Mouse (Mus musculus): ENCODE data around the gene Wdr54.

Wdr54 gene

DNA sequence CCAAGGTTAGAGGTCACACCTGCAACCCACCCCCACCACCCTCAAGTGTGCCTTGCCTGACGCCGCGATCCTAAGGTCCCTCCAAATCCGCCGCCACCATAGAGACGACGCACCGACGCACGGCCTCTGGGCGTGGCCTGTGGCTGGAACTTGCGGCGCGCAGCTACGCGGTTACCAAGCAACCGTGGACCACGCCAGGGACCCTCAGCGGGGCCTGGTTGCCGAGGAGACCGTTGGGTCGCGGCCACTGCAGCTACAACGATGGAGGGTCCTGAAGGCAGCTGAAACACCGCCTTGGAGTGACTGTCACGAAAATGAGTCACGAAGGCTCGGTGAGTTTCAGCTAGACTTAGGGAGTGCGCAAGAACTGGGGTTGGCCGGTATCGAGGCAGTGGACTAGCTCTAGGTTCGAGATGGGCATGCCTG is at the start of gene Wdr54, which contains the start of gene 1700003E16Rik:
Gene Wdr54, minus strand, starts transcription at position 139 of the 426 bp plus-strand sequence.
Gene 1700003E16Rik, plus strand, starts transcription at position 146 of the 426 bp plus-strand sequence.
- peak; percentile 41 for DNase-seq

DNA sequence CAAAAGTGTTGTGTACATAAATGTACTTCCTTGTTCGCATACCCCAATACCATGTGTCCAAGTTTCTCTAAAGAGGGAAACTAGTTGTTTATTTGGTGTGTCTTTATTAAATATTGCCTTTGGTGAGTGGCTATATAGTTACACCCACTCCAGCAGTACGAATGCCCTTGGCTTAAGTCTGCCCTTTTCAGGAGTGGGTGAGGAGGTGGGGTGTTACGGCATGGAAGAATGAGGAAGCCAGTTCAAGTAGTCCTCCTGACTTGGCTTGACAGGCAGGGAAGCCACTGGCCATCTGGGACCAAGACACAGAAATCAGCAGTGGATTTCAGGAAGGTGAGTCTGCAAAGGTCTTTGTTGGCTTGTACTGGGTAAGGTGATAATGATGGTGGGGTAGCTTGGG is 49.7 kb upstream of the Wdr54 start:
- DNase-seq: no peak

DNA sequence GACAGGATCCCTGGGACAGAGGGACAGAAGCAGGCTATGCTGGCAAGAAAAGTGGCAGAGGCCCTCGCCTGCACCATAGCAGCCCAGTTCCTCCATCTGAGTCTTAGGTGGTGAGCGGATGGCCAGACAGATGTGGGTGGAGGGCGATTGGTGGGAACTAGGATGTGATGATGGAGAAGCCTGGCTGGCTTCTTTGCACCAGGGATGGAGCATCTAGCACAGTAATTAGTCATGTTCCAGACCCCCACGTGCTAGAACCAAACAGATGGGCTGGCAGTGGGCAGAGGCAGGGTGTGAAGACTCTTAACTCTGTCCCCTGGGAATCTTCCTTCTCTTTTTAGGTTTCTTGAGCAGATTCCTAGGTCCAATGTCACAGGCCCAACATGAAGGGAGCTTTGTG is 47.1 kb upstream of the Wdr54 start:
- DNase-seq: no peak

DNA sequence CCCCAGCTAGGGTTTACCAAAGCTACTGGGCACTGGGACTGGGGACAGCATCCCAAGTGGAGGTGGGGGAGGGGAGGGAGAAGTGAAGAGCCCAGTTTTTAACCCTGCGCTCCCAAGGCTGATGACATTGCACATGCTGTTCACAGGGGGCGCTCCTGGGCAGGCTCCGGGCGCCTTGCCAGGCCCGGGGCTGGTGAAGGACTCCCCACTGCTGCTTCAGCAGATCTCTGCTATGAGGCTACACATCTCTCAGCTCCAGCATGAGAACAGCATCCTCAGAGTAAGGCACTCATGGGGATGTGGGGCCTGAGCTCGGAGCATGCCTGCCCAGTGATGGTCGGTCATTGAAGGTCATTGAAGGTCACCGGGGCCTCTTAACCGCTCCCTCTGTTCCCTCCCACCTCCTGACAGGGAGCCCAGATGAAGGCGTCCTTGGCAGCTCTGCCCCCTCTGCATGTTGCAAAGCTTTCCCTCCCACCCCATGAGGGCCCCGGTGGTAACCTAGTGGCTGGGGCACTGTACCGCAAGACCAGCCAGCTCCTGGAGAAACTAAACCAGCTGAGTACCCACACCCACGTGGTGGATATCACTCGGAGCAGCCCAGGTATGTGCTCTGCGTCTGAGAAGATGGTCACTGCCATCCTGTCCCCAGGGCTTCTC is 41.3 kb upstream of the Wdr54 start:
- DNase-seq: peak; percentile 25

- DNase-seq: no peak
These were observed 37.4 kb upstream of the Wdr54 start for GRCm38 (mm10) chr6:83193571-83193970.

DNA sequence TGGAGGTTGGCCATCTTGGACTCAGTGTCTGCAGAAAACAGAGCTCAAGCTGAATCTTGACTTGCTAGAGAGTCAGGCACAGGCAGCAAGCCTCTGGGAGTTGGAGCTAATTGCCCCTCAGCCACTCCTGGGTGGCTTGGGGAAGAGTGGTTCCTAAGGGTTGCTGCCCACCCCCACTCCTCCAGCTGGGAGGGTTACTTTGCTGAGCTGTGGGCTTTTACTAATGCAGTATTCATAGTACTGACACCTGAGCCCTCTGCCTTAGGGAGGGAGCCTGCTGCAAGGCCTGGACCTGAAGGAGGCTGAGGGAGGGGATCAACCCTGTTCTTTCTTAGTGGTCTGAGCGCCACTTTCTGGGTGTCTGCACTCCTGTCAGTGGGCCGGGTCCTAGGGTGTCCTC is 30.7 kb upstream of the Wdr54 start:
- DNase-seq: no peak

DNA sequence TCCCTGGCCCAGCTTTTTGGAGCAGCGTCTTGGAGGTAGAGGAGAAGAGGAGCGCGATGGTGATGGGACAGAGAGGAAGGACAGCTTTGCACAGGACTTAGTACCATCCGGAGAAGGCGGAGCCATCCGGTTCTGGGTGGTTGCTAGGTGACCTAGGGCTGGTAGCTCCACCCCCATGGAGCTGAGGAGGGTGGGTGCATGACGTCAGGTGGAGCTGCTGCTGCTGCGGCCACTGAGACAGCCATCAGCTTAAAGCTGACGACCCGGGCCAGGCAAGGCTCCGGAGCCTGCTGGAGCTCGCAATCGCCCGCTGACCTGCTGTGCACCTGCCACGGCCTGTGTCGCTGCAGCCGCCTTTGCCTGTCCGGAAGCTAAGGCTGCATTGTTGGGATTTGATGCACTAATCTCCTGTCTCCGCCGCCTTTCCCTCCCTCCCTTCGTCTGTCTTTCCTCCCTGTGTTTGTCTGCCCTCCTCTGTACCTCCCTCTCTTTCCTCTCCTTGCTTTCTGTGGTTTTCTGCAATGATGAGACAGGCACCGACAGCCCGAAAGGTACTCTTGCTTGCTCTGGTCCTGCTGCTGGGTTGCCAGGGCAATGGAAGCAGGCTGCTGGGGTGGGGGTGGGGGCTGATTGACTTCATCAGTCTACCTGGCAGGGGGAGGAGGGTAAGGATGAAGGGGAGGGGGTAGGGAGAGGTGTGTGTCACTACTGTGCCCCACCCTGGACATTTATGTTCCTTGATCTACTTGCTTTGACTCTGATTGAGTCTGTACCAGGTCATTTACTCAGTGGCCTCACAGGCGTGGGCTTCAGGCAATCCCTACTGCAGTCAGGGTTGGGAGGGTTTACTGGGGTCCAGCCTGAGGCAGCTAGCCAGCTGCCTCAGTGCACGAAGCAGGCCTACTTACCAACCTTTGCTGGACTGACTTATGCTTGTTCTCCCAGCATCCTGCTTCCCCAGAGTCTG is 30.0 kb upstream of the Wdr54 start:
- peak; percentile 45 for DNase-seq

DNA sequence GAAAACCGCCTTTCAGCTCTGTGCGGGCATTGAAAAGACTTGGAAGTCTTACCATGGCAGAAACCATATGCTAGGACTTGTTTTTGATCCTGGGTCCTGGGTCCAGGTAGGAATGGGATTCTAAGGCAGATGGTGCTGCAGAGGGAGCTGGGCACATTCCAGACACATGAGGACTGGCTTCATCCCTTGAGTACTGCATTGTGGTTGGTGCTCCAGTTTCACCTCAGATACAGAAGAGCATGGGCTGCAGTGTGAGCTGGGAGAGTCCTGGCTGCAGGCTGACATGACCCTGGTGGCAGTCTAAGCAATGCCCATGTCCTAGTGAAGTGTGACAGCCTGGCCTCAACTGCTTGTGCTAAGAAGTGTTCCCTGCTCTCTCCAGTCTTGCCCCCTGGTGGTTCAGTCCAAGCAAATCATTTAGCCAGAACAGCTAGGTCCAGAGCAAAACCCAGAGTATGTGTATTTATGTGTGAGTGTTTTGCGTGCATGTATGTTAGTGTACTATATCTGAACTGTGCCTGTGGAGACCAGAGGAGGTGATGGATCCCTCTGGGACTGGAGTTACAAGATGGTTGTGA is 28.8 kb upstream of the Wdr54 start:
- DNase-seq: no peak

- no peak for DNase-seq
These were observed 24.4 kb upstream of the Wdr54 start for GRCm38 (mm10) chr6:83180605-83181004.

GRCm38 (mm10) chr6:83179390-83180117 is 23.4 kb upstream of the Wdr54 start:
- peak; percentile 25 for DNase-seq

GRCm38 (mm10) chr6:83175996-83176395 is 19.8 kb upstream of the Wdr54 start:
- no peak for DNase-seq

GRCm38 (mm10) chr6:83172240-83172920 is 16.2 kb upstream of the Wdr54 start:
- no peak for DNase-seq

- DNase-seq: no peak
These were observed 14.9 kb upstream of the Wdr54 start for GRCm38 (mm10) chr6:83171063-83171462.

GRCm38 (mm10) chr6:83169872-83170271 is 13.7 kb upstream of the Wdr54 start:
- DNase-seq: no peak

GRCm38 (mm10) chr6:83166243-83166630 is 10.0 kb upstream of the Wdr54 start:
- DNase-seq: no peak

GRCm38 (mm10) chr6:83165607-83166242 is 9.5 kb upstream of the Wdr54 start, which contains the start of gene Dctn1:
TSS of gene Dctn1 (plus strand) at chr6:83165920.
- DNase-seq: peak; percentile 96

DNA sequence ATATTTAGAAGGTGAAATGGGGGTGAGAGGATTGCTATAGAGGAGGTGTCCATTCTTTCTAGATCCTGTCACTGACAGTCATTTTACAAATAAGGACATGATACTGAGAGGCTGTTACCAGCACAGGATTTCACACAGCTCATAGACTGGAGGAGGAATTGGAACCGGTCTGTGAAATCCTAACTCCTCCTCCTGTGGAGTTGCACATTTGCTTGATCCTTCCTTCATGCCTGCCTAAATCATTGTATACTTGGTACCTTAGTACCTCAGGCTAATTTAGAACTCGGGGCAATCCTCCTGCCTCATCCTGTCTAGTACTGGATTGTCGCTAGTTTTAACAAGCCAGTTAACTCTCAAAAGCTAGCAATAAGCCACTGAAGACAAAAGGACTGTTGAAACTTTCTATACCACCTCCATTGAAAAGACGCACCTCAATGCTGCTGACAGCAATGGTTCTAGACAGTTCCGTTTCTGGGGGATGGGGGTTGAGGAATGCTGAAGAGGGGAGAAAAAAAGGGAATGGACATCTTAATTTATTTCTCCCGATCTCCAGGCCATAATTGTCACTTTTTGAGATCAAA is 8.9 kb upstream of the Wdr54 start:
- DNase-seq: no peak

DNA sequence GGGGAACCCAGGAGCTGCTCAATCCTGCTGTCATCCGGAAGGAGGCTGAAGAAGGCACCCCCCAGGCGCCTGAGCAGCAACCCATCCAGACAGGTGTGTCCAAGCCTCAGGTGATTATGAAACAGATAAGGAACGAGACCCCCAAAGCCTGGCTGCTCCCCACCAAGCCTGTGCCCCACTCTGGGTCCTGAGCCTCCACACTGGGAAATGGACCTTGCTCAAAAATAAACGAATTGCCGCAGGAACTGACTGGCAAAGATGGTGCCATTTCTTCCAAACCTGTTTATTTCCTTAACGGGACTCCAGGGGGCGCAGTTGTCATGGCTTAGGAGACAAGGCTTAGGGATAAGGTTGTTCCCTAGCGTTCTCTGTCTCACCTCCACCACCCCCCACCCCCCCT is 6.5 kb upstream of the Wdr54 start:
- DNase-seq: peak; percentile 69

DNA sequence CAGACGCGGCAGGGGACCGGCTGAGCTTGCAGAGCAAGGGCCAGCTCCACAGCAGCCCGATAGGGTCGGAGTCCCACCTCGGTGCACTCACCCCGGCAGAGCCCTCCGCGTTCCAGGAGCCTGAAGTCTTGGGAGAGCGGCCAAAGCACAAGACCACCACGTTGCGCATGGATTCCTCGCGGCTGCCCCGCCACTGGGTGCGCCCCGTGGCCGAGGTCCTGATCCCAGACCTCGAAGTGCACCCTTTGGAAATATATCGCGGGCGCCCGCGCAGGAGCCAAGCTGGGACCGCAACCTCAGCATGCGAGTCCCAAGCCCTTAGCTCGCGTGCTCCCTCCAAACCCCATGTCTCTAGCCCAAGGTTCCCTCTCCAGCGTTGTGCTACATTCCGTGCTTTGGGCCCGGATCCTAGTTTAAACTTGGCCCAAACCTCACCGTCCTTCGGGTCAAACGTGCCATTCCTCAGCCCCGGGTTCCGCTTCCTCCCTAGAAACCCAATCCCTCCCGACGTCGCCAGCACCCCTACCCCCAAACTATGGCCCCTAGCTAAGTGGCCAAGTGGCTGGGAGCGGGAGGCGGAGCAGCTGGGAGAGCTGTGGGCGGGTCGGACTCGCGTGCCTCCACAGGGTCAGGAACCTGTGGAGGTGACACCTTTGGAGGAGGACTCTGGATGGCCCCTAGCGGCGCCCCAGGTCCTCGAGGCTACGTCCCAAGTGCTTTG is 5.9 kb upstream of the Wdr54 start:
- peak; percentile 55 for DNase-seq

GRCm38 (mm10) chr6:83161442-83161841 is 5.2 kb upstream of the Wdr54 start:
- no peak for DNase-seq

- peak; percentile 58 for DNase-seq
These were observed 3.3 kb upstream of the Wdr54 start for GRCm38 (mm10) chr6:83159456-83159855.
